Mouse (Mus musculus): ENCODE data around the gene Tnfsf14. TPM values are rescaled to one million over a fixed set of nuclear protein-coding genes. Genes with fewer than 3 reads are reported as not detected.

The Tnfsf14 gene
- total RNA-seq, 4 experiments from 2014 or later = 0.20 TPM; not detected in 3

Small RNAs within 50 kb of the gene (microRNA-seq; reads per million reads assigned to microRNA genes)
- gene Mir6978 = not detected

Other genes with a start within 250 kb of the Tnfsf14 start
- not detected for gene Acer1, start 212.1 kb downstream of the Tnfsf14 start, total RNA-seq (2022)
- gene Clpp, start 203.9 kb downstream of the Tnfsf14 start, total RNA-seq (2022) = 10 to 100 TPM; 77.9 to 82.7 (median 80.2) TPM
- gene Alkbh7, start 196.8 kb downstream of the Tnfsf14 start, total RNA-seq (2022) = 10 to 100 TPM; 68.0 to 76.3 (median 74.3) TPM
- gene Pspn, start 194.2 kb downstream of the Tnfsf14 start, total RNA-seq (2022) = not detected
- gene Gtf2f1, start 182.9 kb downstream of the Tnfsf14 start, total RNA-seq (2022) = 10 to 100 TPM; 17.7 to 25.1 (median 20.6) TPM
- gene Gm17949, start 182.7 kb downstream of the Tnfsf14 start, total RNA-seq (2022) = under 1 TPM in 2 of 4 experiments, not detected in 2; 0.37 to 0.60 TPM
- 10 to 100 TPM; 35.0 to 47.6 (median 38.6) TPM for gene Khsrp, start 162.7 kb downstream of the Tnfsf14 start, total RNA-seq (2022)
- gene Slc25a41, start 152.5 kb downstream of the Tnfsf14 start, total RNA-seq (2022) = not detected
- gene Crb3, start 135.1 kb downstream of the Tnfsf14 start, total RNA-seq (2022) = under 1 TPM in 2 of 4 experiments, not detected in 2; 0.23 to 0.72 TPM
- gene Slc25a23, start 134.3 kb downstream of the Tnfsf14 start, total RNA-seq (2022) = 10 to 100 TPM; 64.7 to 74.7 (median 70.4) TPM
- gene Dennd1c, start 115.7 kb downstream of the Tnfsf14 start, total RNA-seq (2022) = 1 to 10 TPM in 2 of 4 experiments, under 1 TPM in 2; 0.90 to 1.6 (median 1.2) TPM
- 1 to 10 TPM; 1.1 to 1.7 (median 1.4) TPM for gene Tubb4a, start 106.4 kb downstream of the Tnfsf14 start, total RNA-seq (2022)
- gene Tnfsf9, start 88.9 kb downstream of the Tnfsf14 start, total RNA-seq (2022) = under 1 TPM; 0.25 to 0.83 (median 0.43) TPM
- not detected for gene Cd70, start 44.4 kb downstream of the Tnfsf14 start, total RNA-seq (2022)
- 100 to 1,000 TPM in 2 of 4 experiments, 10 to 100 TPM in 2; 65.8 to 155 (median 120) TPM for gene C3, start 34.0 kb upstream of the Tnfsf14 start, total RNA-seq (2022)
- 10 to 100 TPM; 29.1 to 35.0 (median 31.0) TPM for gene Gpr108, start 54.3 kb upstream of the Tnfsf14 start, total RNA-seq (2022)
- 100 to 1,000 TPM; 117 to 154 (median 134) TPM for gene Trip10, start 55.3 kb upstream of the Tnfsf14 start, total RNA-seq (2022)
- gene Vav1, start 84.9 kb upstream of the Tnfsf14 start, total RNA-seq (2022) = 1 to 10 TPM; 1.1 to 1.9 (median 1.4) TPM
- 10 to 100 TPM in 1 of 4 experiments, 1 to 10 TPM in 3; 4.0 to 16.4 (median 5.3) TPM for gene Adgre1, start 164.5 kb upstream of the Tnfsf14 start, total RNA-seq (2022)